Mouse (Mus musculus) gastrocnemius, postnatal 14 days (tissue): ENCODE measurements around the gene Mlip. TPM values are rescaled to one million over a fixed set of nuclear protein-coding genes. Genes with fewer than 3 reads are reported as not detected.
A peak's percentile ranks its signal among the peaks of the same experiment; 100 is the strongest.

Source experiments
- DNase-seq: peaks from one replicate; pipeline ENCODE4 v3.0.0; 2021; ENCODE audit warnings: mixed read lengths
- intact Hi-C: fragments of 180-260 bp; cut with DNase I; formaldehyde crosslinking; loops from one replicate; pipeline ENCODE4 v1.15.1; 2025; ENCODE audit warnings: low total_unique reads
- total RNA-seq, 2 experiments: library from RNA; stranded (reverse); gene quantifications; 2 replicates each; pipeline ENCODE4 v1.2.3; 2021

Gene Mlip
- total RNA-seq, 2 experiments from 2014 or later, result 103 to 105 TPM

DNA sequence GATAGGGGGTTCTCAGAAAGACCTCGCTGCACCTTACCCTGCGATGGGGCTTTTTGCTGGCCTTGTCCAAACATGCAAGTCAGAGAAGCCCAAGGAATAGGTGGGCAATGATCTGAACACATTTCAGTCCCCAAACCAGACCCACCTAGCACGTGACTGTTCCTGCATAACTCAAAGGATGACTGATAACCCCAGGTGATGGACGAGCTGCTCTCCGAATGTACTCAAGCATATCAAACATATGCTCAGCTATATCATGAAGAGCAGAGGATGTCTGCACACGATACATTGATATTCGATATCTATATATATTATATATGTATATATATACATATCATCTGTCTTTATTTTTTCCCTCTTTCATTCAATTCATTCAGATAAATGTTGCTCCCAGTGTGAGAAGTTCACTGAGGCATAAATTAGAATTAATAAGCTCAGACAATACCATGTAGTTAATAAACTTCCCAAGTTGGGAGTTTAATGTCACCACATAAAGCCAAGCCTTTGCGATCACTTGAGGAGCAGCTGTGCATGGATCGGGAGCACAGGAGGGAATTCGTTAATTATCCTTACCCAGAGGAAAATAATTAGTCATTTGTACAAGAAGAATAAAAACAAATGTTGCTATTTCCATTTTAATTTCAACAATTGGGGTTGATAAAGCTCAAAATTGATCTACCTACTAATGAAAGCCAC is 6.7 kb upstream of the Mlip start:
- no peak for DNase-seq
- intact Hi-C loops, result no loop called here

- no peak for DNase-seq
- intact Hi-C loops, result no loop called here
Observed at GRCm38 (mm10) chr9:77353942-77354341, 1.2 kb upstream of the Mlip start.

- no peak for DNase-seq
- intact Hi-C loops, result no loop called here
Observed at GRCm38 (mm10) chr9:77347704-77348103, 5.1 kb downstream of the Mlip start.

GRCm38 (mm10) chr9:77344318-77344717 is 8.5 kb downstream of the Mlip start:
- no peak for DNase-seq
- intact Hi-C loops, result no loop called here

DNA sequence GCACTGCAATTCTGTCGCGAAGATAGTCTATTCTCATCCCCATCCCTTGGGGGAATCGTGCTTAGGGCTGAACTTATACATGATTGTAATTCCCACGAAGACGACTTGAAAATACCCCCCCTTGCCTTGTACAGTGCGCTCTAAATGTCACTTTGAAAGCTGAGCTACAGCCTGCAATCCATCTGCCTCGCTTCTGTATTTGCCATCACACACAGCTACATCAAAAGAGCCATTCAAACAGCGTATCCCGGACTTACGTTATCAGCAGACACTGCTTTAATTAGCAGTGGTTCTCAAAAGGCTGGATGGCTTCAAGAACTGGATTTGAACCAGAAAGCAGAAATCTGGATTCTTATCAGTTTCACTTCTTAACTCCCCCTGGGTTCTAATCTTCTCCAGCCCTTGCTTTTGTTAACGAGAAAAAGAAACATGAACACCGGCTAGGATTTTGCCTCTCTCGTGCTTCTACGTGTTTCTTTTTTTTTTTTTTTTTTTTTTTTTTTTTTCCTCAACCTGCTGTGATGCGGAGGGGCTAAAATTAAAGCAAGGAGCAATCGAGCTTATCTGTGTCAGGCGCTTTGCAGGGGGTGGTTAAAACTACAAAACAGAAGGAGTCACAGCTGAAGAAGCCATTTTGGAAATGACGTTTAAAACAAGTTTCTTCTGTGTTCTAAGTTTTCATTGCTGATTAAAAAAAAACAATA is 12.5 kb downstream of the Mlip start:
- intact Hi-C loops, result no loop called here
- no peak for DNase-seq

- intact Hi-C loops, result no loop called here
- DNase-seq, result no peak
Observed at GRCm38 (mm10) chr9:77339571-77340148, 13.1 kb downstream of the Mlip start.

DNA sequence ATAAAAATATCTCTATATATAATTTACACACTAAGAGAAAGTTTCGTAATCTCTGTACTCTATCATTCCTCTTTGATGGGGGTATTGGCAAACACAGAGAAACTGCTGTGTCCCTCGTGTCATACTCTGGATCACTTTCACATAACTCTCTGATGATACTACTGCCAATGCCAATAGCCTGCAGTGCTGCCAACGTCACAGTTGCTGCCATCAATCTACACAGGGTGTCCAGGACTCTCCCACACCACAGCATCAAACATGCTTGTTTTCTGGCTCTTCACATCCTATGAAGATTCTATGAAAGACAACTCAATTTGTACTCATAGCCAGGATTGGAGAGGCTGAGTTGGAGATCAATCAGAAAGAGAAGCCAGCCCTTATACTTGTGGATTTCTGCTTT is 17.4 kb downstream of the Mlip start:
- intact Hi-C loops, result no loop called here
- DNase-seq, result peak; percentile 68

DNA sequence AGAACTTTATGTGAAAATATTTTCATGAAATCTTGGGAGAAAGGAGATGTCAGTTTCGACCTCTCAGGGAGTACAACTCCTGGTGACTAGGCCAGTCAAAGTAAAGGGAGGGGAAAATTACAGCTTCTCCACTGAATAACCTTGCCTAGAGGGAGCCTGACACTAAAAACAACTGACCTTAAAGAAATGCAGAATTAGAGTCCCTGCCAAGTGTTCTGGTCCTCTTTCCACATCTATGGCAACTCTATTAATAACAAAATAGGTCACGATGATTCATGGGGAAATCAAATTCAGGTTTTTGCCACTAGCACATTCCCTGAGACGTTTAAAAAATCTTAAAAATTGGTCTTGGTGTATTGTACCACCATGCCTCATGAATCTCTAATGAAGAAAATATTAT is 34.4 kb downstream of the Mlip start:
- no peak for DNase-seq
- intact Hi-C loops, result no loop called here

- intact Hi-C loops, result no loop called here
- peak; percentile 12 for DNase-seq
Observed at GRCm38 (mm10) chr9:77310548-77310947, 42.2 kb downstream of the Mlip start.

DNA sequence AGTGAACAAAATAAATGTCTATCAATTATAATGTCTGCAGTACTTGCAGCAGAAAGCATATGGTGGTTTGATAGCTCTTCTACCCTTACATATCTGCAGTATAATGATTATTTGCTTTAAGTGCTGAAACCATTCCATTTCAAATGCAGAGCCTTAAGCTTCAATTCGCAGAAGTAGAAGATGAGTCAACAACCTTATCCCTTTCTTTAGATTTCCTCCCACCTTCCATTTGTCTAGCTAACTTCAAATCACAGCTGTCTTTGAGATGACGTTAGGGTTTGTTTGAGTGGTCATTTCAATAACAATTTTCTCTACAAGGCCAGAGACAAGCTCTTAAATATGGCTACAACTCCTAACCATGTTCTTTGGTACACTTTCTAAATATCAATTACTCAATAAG is 47.4 kb downstream of the Mlip start:
- intact Hi-C loops, result no loop called here
- no peak for DNase-seq

DNA sequence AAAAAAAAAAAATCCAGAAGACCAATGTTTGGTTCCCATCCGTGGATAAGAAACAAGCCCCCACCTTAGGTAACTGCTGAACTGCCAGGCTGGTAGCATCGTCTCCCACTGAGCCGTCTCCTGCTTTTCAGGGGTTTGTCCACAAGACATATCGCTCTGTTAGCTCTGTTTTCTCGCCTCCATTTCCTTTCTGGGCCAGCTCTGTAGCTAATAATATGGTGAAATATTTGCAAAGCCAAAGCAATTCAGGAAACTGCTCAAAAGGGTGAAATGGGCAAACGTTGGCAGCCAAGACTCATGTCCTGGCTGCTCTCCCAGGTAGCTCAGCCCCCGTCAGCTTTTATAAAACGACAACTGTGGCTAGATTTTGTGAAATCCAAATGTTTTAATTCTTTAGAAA is 50.4 kb downstream of the Mlip start:
- no peak for DNase-seq
- intact Hi-C loops, result no loop called here

DNA sequence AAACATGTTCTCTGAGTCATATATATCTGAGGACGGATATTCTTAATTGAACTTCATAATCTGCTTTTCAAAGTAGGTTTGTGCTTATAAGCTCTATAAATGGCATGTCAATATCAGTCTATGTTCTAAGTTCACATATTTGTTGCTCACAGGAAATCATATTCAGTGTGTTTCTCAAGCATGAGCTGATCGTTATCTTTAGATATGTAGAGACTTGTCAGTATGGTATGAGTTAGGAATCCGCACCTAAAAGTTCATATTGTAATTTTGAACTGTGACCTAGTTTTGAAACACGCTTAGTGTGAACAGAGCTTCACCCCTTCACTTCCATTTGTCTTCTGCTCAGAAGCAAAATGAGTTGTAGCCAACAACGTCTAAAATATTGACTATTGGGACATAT is 64.8 kb downstream of the Mlip start:
- no peak for DNase-seq
- intact Hi-C loops, result no loop called here

DNA sequence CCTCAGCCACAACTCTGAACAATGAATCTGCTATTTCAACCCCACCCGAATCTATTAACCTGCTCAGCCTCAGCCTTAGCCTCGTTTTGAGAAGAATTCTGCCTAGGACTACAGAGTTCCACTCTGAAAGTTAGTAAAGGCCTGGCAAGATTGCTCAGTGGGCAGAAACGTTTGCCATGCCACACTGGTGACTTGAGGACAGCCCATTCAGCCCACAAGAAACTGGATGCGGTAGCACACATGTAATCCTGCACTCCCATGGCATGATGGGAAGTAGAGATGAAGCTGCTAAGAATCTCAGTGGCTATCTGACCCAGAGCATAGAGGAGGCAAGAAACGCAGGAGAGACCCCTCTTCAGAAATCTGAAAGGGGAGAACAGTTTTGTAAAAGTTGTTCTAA is 73.4 kb downstream of the Mlip start:
- peak; percentile 8 for DNase-seq
- intact Hi-C loops, result no loop called here

GRCm38 (mm10) chr9:77278055-77278454 is 74.7 kb downstream of the Mlip start:
- intact Hi-C loops, result no loop called here
- peak; percentile 3 for DNase-seq

DNA sequence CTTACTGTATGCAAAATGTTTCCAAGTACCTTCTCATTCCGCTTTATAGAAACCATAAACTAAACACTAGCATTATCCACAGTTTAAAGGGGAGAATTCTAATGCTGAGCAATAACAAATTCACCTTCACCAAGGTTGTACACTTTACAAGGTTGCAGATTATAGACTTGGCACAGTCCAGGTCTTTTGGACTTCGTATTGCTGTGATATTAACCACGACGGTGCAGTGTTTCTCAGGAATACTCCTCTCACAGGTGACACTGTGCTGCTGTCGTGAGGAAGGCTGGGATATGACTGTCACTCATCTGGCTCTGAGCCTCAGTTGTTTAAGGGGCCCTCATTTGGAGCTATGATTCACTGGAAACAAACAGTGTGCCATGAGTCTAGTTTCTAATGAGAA is 75.5 kb downstream of the Mlip start:
- DNase-seq, result no peak
- intact Hi-C loops, result no loop called here

GRCm38 (mm10) chr9:77276451-77277154 is 76.2 kb downstream of the Mlip start:
- intact Hi-C loops, result no loop called here
- DNase-seq, result peak; percentile 7

GRCm38 (mm10) chr9:77272727-77273126 is 80.0 kb downstream of the Mlip start:
- intact Hi-C loops, result no loop called here

DNA sequence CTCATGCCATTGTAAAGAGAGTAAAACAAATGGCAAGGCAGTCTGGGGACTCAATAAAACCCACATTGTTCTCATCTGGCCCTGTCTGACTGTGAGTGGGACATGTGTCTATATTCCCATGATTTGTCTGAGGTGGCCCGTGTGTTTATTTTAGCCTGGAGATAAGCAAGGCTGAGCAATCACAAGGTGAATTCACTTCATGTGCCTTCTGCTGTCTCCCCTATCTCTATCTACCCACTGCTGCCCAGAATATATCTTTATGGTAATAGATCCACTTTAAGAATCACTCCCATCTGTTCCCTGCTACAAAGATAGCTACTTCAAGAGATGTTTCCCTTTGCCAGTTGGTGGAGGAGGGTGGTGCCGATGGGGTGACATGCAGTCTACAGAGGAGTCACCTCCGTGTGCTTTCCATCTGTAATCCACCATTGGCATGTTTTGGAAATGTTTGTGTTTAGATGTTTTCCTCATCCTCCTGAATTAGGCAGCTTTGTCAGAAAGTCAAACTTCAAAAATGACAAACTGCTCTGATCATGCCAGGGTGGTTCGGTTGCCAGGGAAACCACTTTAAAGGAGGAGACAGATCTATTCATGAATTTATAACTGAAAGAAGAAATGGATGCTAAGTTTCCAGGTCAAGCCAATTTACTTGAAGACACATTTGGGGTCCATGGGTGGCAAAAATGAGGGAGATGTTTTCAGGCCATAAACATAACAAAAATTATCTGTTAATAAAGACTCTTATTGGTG is 87.3 kb downstream of the Mlip start:
- no peak for DNase-seq
- intact Hi-C loops, result no loop called here

More at GRCm38 (mm10) chr9:77272727-77273126, 80.0 kb downstream of the Mlip start:
- DNase-seq, result no peak

GRCm38 (mm10) chr9:77259052-77259451 is 93.7 kb downstream of the Mlip start:
- intact Hi-C loops, result no loop called here
- DNase-seq, result no peak

GRCm38 (mm10) chr9:77258265-77258664 is 94.5 kb downstream of the Mlip start:
- intact Hi-C loops, result no loop called here
- DNase-seq, result no peak
